Mouse (Mus musculus) stomach, embryonic 15.5 days (tissue): Measurements from ENCODE around the gene Gosr1. TPM values are rescaled to one million over a fixed set of nuclear protein-coding genes. Genes with fewer than 3 reads are reported as not detected.
"Not testable (repeated sequence)": the region's sequence is repeated elsewhere in the genome, so short reads cannot be mapped to it uniquely, and the experiment has no call there.

Experiments
- ATAC-seq: fragments of 200-750 bp; cut with Nextera tagmentation; 2 replicates; pipeline ENCODE4 v1.8.0; 2017; ENCODE audit warnings: low read depth, moderate number of reproducible peaks, moderate TSS enrichment; ENCODE audit not compliant: insufficient read depth, low FRiP score
- H3K27ac ChIP-seq: fragments of 300-500 bp; sonication (generic); 2 replicates; pipeline ENCODE4 v1.5.1; 2015; ENCODE audit warnings: mild to moderate bottlenecking, inconsistent platforms
- H3K27me3 ChIP-seq: fragments of 300-500 bp; sonication (generic); replicated peaks from 2 replicates; pipeline ENCODE4 v1.6.1; 2015; ENCODE audit warnings: inconsistent platforms
- H3K36me3 ChIP-seq: fragments of 300-500 bp; sonication (generic); 2 replicates; pipeline ENCODE4 v1.6.1; 2015; ENCODE audit warnings: inconsistent platforms
- H3K4me1 ChIP-seq: fragments of 300-500 bp; sonication (generic); 2 replicates; pipeline ENCODE4 v1.6.1; 2015; ENCODE audit warnings: inconsistent platforms
- H3K4me2 ChIP-seq: fragments of 300-500 bp; sonication (generic); 2 replicates; pipeline ENCODE4 v1.6.1; 2015; ENCODE audit warnings: mild to moderate bottlenecking, inconsistent platforms
- H3K4me3 ChIP-seq: fragments of 300-500 bp; sonication (generic); replicated peaks from 2 replicates; pipeline ENCODE4 v1.5.1; 2015; ENCODE audit warnings: inconsistent platforms
- H3K9ac ChIP-seq: fragments of 300-500 bp; sonication (generic); 2 replicates; pipeline ENCODE4 v1.6.1; 2015; ENCODE audit warnings: inconsistent platforms
- H3K9me3 ChIP-seq: fragments of 300-500 bp; sonication (generic); 2 replicates; pipeline ENCODE4 v1.6.1; 2016; ENCODE audit warnings: inconsistent platforms
- WGBS: fragments of 180-500 bp; shearing (Covaris S2); methylation state at CpG from one replicate; pipeline ENCODE4 v1.1.7; 2015; 5-methylcytosine and 5-hydroxymethylcytosine counted together
- polyA plus RNA-seq: library from polyadenylated mRNA; unstranded; fragments of >200 nt; fragmentation: Nextera tagmentation; extraction: Ambion mirVana; gene quantifications from 2 replicates; pipeline ENCODE4 v1.2.1, GENCODE M21; 2015

Gene Gosr1
- polyA plus RNA-seq, 1 experiment from 2014 or later = 27.8 TPM

DNA sequence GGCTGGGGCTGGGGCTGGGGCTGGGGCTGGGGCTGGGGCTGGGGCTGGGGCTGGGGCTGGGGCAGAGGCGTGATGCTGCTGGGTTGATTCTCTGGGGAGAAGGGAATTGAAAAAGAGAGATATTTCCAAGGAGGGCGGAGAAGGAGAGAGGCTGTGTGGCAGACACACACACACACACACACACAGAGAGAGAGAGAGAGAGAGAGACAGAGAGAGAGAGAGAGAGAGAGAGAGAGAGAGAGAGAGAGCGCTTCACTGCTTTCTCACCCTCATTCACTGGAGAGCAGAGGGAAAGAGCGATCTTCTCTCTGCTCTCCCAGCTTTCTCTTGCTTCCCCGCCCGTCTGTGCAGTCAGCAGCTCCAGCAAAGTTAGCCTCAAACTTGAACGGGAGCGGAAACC is 83.9 kb downstream of the Gosr1 start, which contains the start of gene Trarg1:
Trarg1 (plus strand) TSS at position 301 of the 400 bp plus-strand sequence.
- 32% methylated on average over 8 of the region's 8 CpGs for WGBS

More for the DNA sequence above, 83.9 kb downstream of the Gosr1 start, which contains the start of gene Trarg1:
- not testable (repeated sequence) for H3K27ac ChIP-seq, H3K9ac ChIP-seq, H3K27me3 ChIP-seq, H3K4me3 ChIP-seq, H3K9me3 ChIP-seq, H3K36me3 ChIP-seq, ATAC-seq, H3K4me1 ChIP-seq
- H3K4me2 ChIP-seq = peak within 1 kb of the TSS; percentile 11; the same call in 1 of the 2 replicates

Other genes with a start within 250 kb of the Gosr1 start
- 37.4 and 41.8 TPM in 2 replicates for gene Abr, start 141.3 kb downstream of the Gosr1 start, polyA plus RNA-seq
- 0.28 and 0.32 TPM in 2 replicates for gene Bhlha9, start 91.1 kb downstream of the Gosr1 start, polyA plus RNA-seq
- 0.61 and 0.89 TPM in 2 replicates for gene Trarg1, start 83.8 kb downstream of the Gosr1 start, polyA plus RNA-seq
- gene Cpd, start 83.4 kb upstream of the Gosr1 start, polyA plus RNA-seq = 12.5 and 13.3 TPM in 2 replicates
- gene Tmigd1, start 138.6 kb upstream of the Gosr1 start, polyA plus RNA-seq = 0.27 and 1.4 TPM in 2 replicates
- gene Blmh, start 161.2 kb upstream of the Gosr1 start, polyA plus RNA-seq = 138 and 140 TPM in 2 replicates
- gene Slc6a4, start 235.0 kb upstream of the Gosr1 start, polyA plus RNA-seq = 4.5 and 5.5 TPM in 2 replicates